Mouse (Mus musculus) small intestine, adult 2 months (tissue): ENCODE measurements around the gene Msmo1. TPM values are rescaled to one million over a fixed set of nuclear protein-coding genes. Genes with fewer than 3 reads are reported as not detected.

Source experiments
- H3K27ac ChIP-seq: fragments of 200-500 bp; 2 replicates; pipeline ENCODE4 v1.5.1; 2012; ENCODE audit warnings: low read depth, low read length, control low read depth, inconsistent platforms; ENCODE audit not compliant: insufficient read depth
- H3K27me3 ChIP-seq: fragments of 200-500 bp; 2 replicates; pipeline ENCODE4 v1.6.1; 2012; ENCODE audit warnings: mild to moderate bottlenecking, moderate library complexity, low read length, inconsistent platforms; ENCODE audit not compliant: control insufficient read depth, insufficient read depth
- H3K36me3 ChIP-seq: fragments of 200-500 bp; 2 replicates; pipeline ENCODE4 v1.6.1; 2012; ENCODE audit warnings: mild to moderate bottlenecking, low read length, control low read depth, inconsistent platforms; ENCODE audit not compliant: control insufficient read depth, insufficient read depth
- H3K4me1 ChIP-seq: fragments of 200-500 bp; 2 replicates; pipeline ENCODE4 v1.6.1; 2012; ENCODE audit warnings: low read length, inconsistent platforms, mixed read lengths; ENCODE audit not compliant: control insufficient read depth, insufficient read depth, insufficient read length
- H3K4me3 ChIP-seq: fragments of 200-500 bp; 2 replicates; pipeline ENCODE4 v1.5.1; 2012; ENCODE audit warnings: low read depth, mild to moderate bottlenecking, control low read depth, inconsistent platforms, low read length, moderate library complexity
- CTCF ChIP-seq: fragments of 200-500 bp; IDR thresholded peaks from 2 replicates; pipeline ENCODE4 v1.5.1; 2012; ENCODE audit warnings: low read depth, mild to moderate bottlenecking, control low read depth, inconsistent platforms, low read length, moderate library complexity, mixed read lengths; ENCODE audit not compliant: insufficient replicate concordance, insufficient read length; ENCODE audit errors: extremely low read depth
- POLR2A ChIP-seq: fragments of 200-500 bp; IDR thresholded peaks from 2 replicates; pipeline ENCODE4 v1.6.1; 2012; ENCODE audit warnings: low read depth, mild to moderate bottlenecking, control low read depth, inconsistent platforms, low read length, moderate library complexity
- WGBS: fragments of 180-500 bp; shearing (Covaris S2); methylation state at CpG from one replicate; pipeline ENCODE4 v1.1.7; 2018; 5-methylcytosine and 5-hydroxymethylcytosine counted together
- polyA plus RNA-seq: library from polyadenylated mRNA; depleted of rRNA; stranded (reverse); fragments of >200 nt; gene quantifications from 2 replicates; pipeline ENCODE4 v1.2.3, GENCODE M21; 2012; rRNA removed

Gene Msmo1
- polyA plus RNA-seq, 1 experiment = 6.3 TPM

- no peaks in the 10 kb centered on the region; the same call in 1 of the 2 replicates for H3K27me3 ChIP-seq
- H3K27ac ChIP-seq = no peak overlapping the region
- H3K4me3 ChIP-seq = no peak overlapping the region
- TF ChIP-seq CTCF (no peak), POLR2A (no peak)
- no peaks in the 10 kb centered on the region for H3K36me3 ChIP-seq
- 80% methylated on average over 2 of the region's 2 CpGs for WGBS
- H3K4me1 ChIP-seq = no peaks in the 10 kb centered on the region
Measured at GRCm38 (mm10) chr8:64672920-64673319, 60.7 kb downstream of the Msmo1 start.

GRCm38 (mm10) chr8:64671937-64672336 lies 61.7 kb downstream of the Msmo1 start:
- H3K27me3 ChIP-seq = no peaks in the 10 kb centered on the region; the same call in 1 of the 2 replicates
- no peaks in the 10 kb centered on the region for H3K4me1 ChIP-seq
- H3K36me3 ChIP-seq = no peaks in the 10 kb centered on the region
- H3K4me3 ChIP-seq = no peak overlapping the region
- 12% methylated on average over 1 of the region's 1 CpGs for WGBS
- TF ChIP-seq POLR2A = no peak
- no peak for TF ChIP-seq CTCF
- H3K27ac ChIP-seq = no peak overlapping the region

Other genes starting within 250 kb of the Msmo1 start
- gene Cpe, start 40.7 kb downstream of the Msmo1 start, polyA plus RNA-seq = 24.5 and 56.7 TPM in 2 replicates
- gene Klhl2, start 116.2 kb upstream of the Msmo1 start, polyA plus RNA-seq = 5.3 and 6.0 TPM in 2 replicates
- gene Tmem192, start 213.4 kb upstream of the Msmo1 start, polyA plus RNA-seq = 15.5 and 40.3 TPM in 2 replicates